Mouse (Mus musculus) kidney, adult 2 months (tissue): ENCODE data around the gene Arid1b. TPM values are rescaled to one million over a fixed set of nuclear protein-coding genes. Genes with fewer than 3 reads are reported as not detected.
A peak's percentile ranks its signal among the peaks of the same experiment; 100 is the strongest.

ENCODE experiments used
- DNase-seq: peaks from one replicate; pipeline ENCODE4 v3.0.0; 2021
- H3K27ac ChIP-seq: fragments of 200-500 bp; 2 replicates; pipeline ENCODE4 v1.5.1; 2012; ENCODE audit warnings: low read depth, low read length, control low read depth, inconsistent platforms; ENCODE audit not compliant: insufficient read depth
- H3K27me3 ChIP-seq: fragments of 200-500 bp; replicated peaks from 2 replicates; pipeline ENCODE4 v1.6.1; 2012; ENCODE audit warnings: mild to moderate bottlenecking, moderate library complexity, low read length, inconsistent platforms; ENCODE audit not compliant: control insufficient read depth, insufficient read depth
- H3K36me3 ChIP-seq: fragments of 200-500 bp; 2 replicates; pipeline ENCODE4 v1.6.1; 2012; ENCODE audit warnings: mild to moderate bottlenecking, moderate library complexity, low read length, inconsistent platforms; ENCODE audit not compliant: control insufficient read depth, insufficient read depth
- H3K4me1 ChIP-seq: fragments of 200-500 bp; 2 replicates; pipeline ENCODE4 v1.6.1; 2011; ENCODE audit warnings: low read length; ENCODE audit not compliant: control insufficient read depth, insufficient read depth
- H3K4me3 ChIP-seq: fragments of 200-500 bp; 2 replicates; pipeline ENCODE4 v1.5.1; 2011; ENCODE audit warnings: mild to moderate bottlenecking, low read depth, low read length, control low read depth; ENCODE audit not compliant: insufficient read depth
- CTCF ChIP-seq: fragments of 200-500 bp; conservative IDR thresholded peaks from 2 replicates; pipeline ENCODE4 v1.5.1; 2011; ENCODE audit warnings: low read depth, mild to moderate bottlenecking, control low read depth, low read length, moderate library complexity, mixed read lengths; ENCODE audit not compliant: insufficient read depth, insufficient read length
- POLR2A ChIP-seq: fragments of 200-500 bp; IDR thresholded peaks from one replicate; pipeline ENCODE4 v1.6.1; 2011; ENCODE audit warnings: low read depth, low read length, control low read depth
- WGBS: fragments of 180-500 bp; shearing (Covaris S2); methylation state at CpG from one replicate; pipeline ENCODE4 v1.1.7; 2018; 5-methylcytosine and 5-hydroxymethylcytosine counted together
- polyA plus RNA-seq: library from polyadenylated mRNA; depleted of rRNA; stranded (reverse); fragments of >200 nt; gene quantifications from 2 replicates; pipeline ENCODE4 v1.2.3, GENCODE M21; 2012

The Arid1b gene
- polyA plus RNA-seq, 1 experiment = 20.6 TPM

- H3K27me3 ChIP-seq = no peaks in the 10 kb centered on the region
- H3K4me1 ChIP-seq = peaks cover 14% of the 10 kb centered on the region
- no peak overlapping the region for H3K4me3 ChIP-seq
- no peak for DNase-seq
- H3K27ac ChIP-seq = no peak overlapping the region
- H3K36me3 ChIP-seq = no peaks in the 10 kb centered on the region; the same call in 1 of the 2 replicates
- TF ChIP-seq CTCF (no peak), POLR2A (no peak)
- 74% methylated on average over 7 of the region's 7 CpGs for WGBS
Observed at GRCm38 (mm10) chr17:5326689-5327088, 332.6 kb downstream of the Arid1b start.

GRCm38 (mm10) chr17:5327480-5328180 lies 333.5 kb downstream of the Arid1b start:
- DNase-seq = no peak

DNA sequence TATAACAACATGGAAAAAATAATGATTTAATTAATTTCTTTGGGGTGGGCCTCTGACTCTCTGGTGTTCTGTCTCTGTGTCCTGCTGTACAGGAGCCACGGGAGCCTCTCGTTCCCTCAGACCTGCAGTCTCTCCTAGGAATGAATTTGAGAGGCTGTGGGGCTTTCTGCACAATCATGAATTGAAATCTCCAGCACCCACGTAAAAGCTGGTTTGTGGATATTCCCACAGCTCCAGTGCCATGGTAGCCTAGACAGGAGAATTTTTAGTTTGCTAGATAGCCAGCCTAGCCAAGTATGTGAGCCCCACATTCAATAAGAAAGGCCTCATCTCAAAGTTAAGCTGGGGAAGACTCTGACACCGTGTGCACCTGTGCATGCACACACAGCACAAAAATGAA lies 335.3 kb downstream of the Arid1b start:
- H3K27ac ChIP-seq = no peak overlapping the region
- no peak for TF ChIP-seq CTCF
- TF ChIP-seq POLR2A = no peak
- H3K36me3 ChIP-seq = no peaks in the 10 kb centered on the region; the same call in 1 of the 2 replicates
- 83% methylated on average over 4 of the region's 4 CpGs for WGBS
- 0 out of 2 replicates have a peak, but pooled peaks cover 2% of the 10 kb centered on the region for H3K4me1 ChIP-seq
- H3K27me3 ChIP-seq = no peaks in the 10 kb centered on the region
- no peak overlapping the region for H3K4me3 ChIP-seq
- DNase-seq = no peak

More at GRCm38 (mm10) chr17:5327480-5328180, 333.5 kb downstream of the Arid1b start:
- no peaks in the 10 kb centered on the region; the same call in 1 of the 2 replicates for H3K36me3 ChIP-seq
- no peaks in the 10 kb centered on the region for H3K27me3 ChIP-seq
- no peak overlapping the region for H3K4me3 ChIP-seq
- H3K27ac ChIP-seq = no peak overlapping the region
- no peak for TF ChIP-seq POLR2A
- no peak for TF ChIP-seq CTCF
- peaks cover 14% of the 10 kb centered on the region for H3K4me1 ChIP-seq
- 82% methylated on average over 12 of the region's 12 CpGs for WGBS

DNA sequence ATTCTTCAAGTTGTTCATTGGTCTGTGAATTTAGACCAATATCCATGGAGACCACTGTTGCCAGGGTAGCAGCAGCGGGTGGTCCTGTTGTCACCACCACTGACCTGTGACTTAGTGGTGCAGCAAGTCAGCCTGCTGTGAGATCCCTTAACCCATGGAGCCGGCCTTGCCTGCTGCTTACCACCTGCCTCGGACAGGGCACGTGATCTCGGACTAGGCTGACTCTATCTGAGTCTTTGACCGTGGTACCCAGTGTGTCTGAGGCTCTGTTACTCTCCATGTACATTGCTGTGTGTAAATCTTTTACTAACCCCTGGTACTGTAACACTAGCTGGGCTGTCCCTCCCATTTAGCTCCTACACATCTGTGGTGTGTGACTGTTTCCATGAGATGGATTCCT lies 335.9 kb downstream of the Arid1b start:
- DNase-seq = no peak
- 65% methylated on average over 6 of the region's 6 CpGs for WGBS
- Histone ChIP-seq H3K4me3 (no peak overlapping the region), H3K4me1 (no peaks in the 10 kb centered on the region), H3K27me3 (no peaks in the 10 kb centered on the region), H3K36me3 (no peaks in the 10 kb centered on the region; the same call in 1 of the 2 replicates), H3K27ac (no peak overlapping the region)
- TF ChIP-seq POLR2A (no peak), CTCF (no peak)

DNA sequence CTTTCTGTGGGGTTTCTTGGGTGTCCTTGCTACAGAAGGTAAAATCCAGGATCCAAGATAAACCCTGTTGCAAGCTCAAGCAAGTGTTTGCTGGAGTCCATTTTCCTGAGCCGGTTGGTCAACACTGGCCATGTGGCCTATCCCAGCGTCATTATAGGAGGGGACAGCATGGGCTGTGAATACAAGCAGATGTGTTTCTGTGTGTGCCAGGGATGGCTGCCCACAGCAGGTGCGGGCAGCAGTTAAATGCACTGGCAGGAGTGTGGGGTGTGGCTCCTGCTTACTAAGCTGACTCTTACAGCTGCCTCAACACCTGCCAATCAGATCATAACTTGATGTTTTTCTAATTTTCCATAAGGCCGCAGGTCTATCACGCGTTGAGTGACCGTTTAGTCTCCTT lies 336.5 kb downstream of the Arid1b start:
- Histone ChIP-seq H3K27ac (no peak overlapping the region), H3K4me1 (no peaks in the 10 kb centered on the region), H3K27me3 (no peaks in the 10 kb centered on the region), H3K36me3 (no peaks in the 10 kb centered on the region; the same call in 1 of the 2 replicates), H3K4me3 (no peak overlapping the region)
- TF ChIP-seq CTCF (no peak), POLR2A (no peak)
- no peak for DNase-seq
- WGBS = 88% methylated on average over 7 of the region's 7 CpGs

GRCm38 (mm10) chr17:5331387-5331786 lies 337.3 kb downstream of the Arid1b start:
- TF ChIP-seq CTCF (peak; percentile 48), POLR2A (no peak)
- no peaks in the 10 kb centered on the region; the same call in 1 of the 2 replicates for H3K36me3 ChIP-seq
- no peak overlapping the region for H3K27ac ChIP-seq
- no peak for DNase-seq
- no peaks in the 10 kb centered on the region for H3K4me1 ChIP-seq
- H3K27me3 ChIP-seq = no peaks in the 10 kb centered on the region
- no peak overlapping the region for H3K4me3 ChIP-seq
- 74% methylated on average over 1 of the region's 1 CpGs for WGBS

DNA sequence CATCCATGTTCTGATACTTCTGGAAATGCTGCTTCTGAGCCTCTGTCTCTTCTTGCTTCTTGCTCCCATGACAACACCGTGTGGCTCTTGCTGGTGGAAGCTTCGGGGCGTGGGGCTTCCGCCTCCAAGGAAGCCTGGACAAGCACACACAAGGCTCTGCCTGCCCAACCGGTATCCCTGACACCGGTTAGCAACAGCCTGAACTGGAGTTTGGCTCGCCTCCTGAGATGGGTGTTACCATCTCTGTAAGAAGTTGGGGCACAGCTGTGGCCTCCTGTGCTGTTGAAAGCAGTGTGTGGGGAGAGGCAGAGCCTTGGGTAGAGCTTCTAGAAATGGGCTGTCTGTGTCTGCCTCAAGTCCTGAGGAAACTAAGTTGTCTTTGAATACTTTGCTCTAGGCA lies 340.4 kb downstream of the Arid1b start:
- WGBS = 88% methylated on average over 7 of the region's 7 CpGs
- no peak for TF ChIP-seq POLR2A
- TF ChIP-seq CTCF = no peak
- H3K4me1 ChIP-seq = 0 out of 2 replicates have a peak, but pooled peaks cover 2% of the 10 kb centered on the region
- H3K27ac ChIP-seq = no peak overlapping the region
- no peaks in the 10 kb centered on the region for H3K27me3 ChIP-seq
- no peak for DNase-seq
- H3K4me3 ChIP-seq = no peak overlapping the region
- peaks cover 2% of the 10 kb centered on the region for H3K36me3 ChIP-seq

GRCm38 (mm10) chr17:5344426-5344825 lies 350.3 kb downstream of the Arid1b start:
- no peak for TF ChIP-seq CTCF
- no peak for TF ChIP-seq POLR2A
- Histone ChIP-seq H3K27ac (no peak overlapping the region), H3K4me1 (no peaks in the 10 kb centered on the region), H3K27me3 (no peaks in the 10 kb centered on the region), H3K4me3 (no peak overlapping the region), H3K36me3 (no peaks in the 10 kb centered on the region)
- no peak for DNase-seq
- 89% methylated on average over 1 of the region's 1 CpGs for whole genome bisulfite sequencing
